Mouse (Mus musculus) neural tube, embryonic 11.5 days (tissue): Measurements from ENCODE around the gene Arhgap18. TPM values are rescaled to one million over a fixed set of nuclear protein-coding genes. Genes with fewer than 3 reads are reported as not detected.
A peak's percentile ranks its signal among the peaks of the same experiment; 100 is the strongest.

Experiments used
- ATAC-seq: fragments of 200-750 bp; cut with Nextera tagmentation; 2 replicates; pipeline ENCODE4 v1.8.0; 2017; ENCODE audit warnings: moderate number of reproducible peaks, mild to moderate bottlenecking, moderate TSS enrichment, moderate library complexity; ENCODE audit not compliant: insufficient read depth, low FRiP score, low TSS enrichment
- DNase-seq: peaks from one replicate; pipeline ENCODE4 v3.0.0-alpha.2; 2015; ENCODE audit warnings: low spot score
- H3K27ac ChIP-seq: fragments of 300-500 bp; sonication (generic); 2 replicates; pipeline ENCODE4 v1.5.1; 2014; ENCODE audit warnings: low read depth, mild to moderate bottlenecking, low read length
- H3K27me3 ChIP-seq: fragments of 300-500 bp; sonication (generic); 2 replicates; pipeline ENCODE4 v1.6.1; 2014; ENCODE audit warnings: mild to moderate bottlenecking, low read length, mixed read lengths; ENCODE audit not compliant: control insufficient read depth, insufficient read depth
- H3K36me3 ChIP-seq: fragments of 300-500 bp; sonication (generic); 2 replicates; pipeline ENCODE4 v1.6.1; 2014; ENCODE audit warnings: mild to moderate bottlenecking, low read length, moderate library complexity, mixed read lengths; ENCODE audit not compliant: control insufficient read depth, insufficient read depth
- H3K4me1 ChIP-seq: fragments of 300-500 bp; sonication (generic); 2 replicates; pipeline ENCODE4 v1.6.1; 2014; ENCODE audit warnings: low read length, mixed read lengths; ENCODE audit not compliant: control insufficient read depth, insufficient read depth
- H3K4me2 ChIP-seq: fragments of 300-500 bp; sonication (generic); 2 replicates; pipeline ENCODE4 v1.6.1; 2014; ENCODE audit warnings: low read depth, mild to moderate bottlenecking, moderate library complexity
- H3K4me3 ChIP-seq: fragments of 300-500 bp; sonication (generic); 2 replicates; pipeline ENCODE4 v1.5.1; 2014; ENCODE audit warnings: low read depth, low read length
- H3K9ac ChIP-seq: fragments of 300-500 bp; sonication (generic); 2 replicates; pipeline ENCODE4 v1.6.1; 2014; ENCODE audit warnings: mild to moderate bottlenecking, low read length
- H3K9me3 ChIP-seq: fragments of 300-500 bp; sonication (generic); 2 replicates; pipeline ENCODE4 v1.6.1; 2016; ENCODE audit warnings: low read length; ENCODE audit not compliant: control insufficient read depth
- WGBS: fragments of 180-500 bp; shearing (Covaris S2); extraction: QIAGEN DNeasy Blood & Tissue Kit; methylation state at CpG from one replicate; pipeline ENCODE4 v1.1.7; 2014; 5-methylcytosine and 5-hydroxymethylcytosine counted together
- polyA plus RNA-seq: library from polyadenylated mRNA; unstranded; fragments of >200 nt; fragmentation: Nextera tagmentation; extraction: Ambion mirVana; gene quantifications from 2 replicates; pipeline ENCODE4 v1.2.1, GENCODE M21; 2014

The Arhgap18 gene
- polyA plus RNA-seq, 1 experiment from 2014 or later, result 11.0 TPM

- Histone ChIP-seq H3K36me3 (no peaks in the 10 kb centered on the region), H3K9me3 (no peaks in the 10 kb centered on the region), H3K4me3 (no peak overlapping the region), H3K4me1 (no peaks in the 10 kb centered on the region), H3K27me3 (no peaks in the 10 kb centered on the region), H3K9ac (no peak overlapping the region), H3K27ac (no peak overlapping the region), H3K4me2 (no peak overlapping the region)
- 86% methylated on average over 7 of the region's 7 CpGs for WGBS
- DNase-seq (no peak), ATAC-seq (no peak)
Observed at GRCm38 (mm10) chr10:26810059-26810458, 56.8 kb downstream of the Arhgap18 start.

- no peak for ATAC-seq
- no peak for DNase-seq
- Histone ChIP-seq H3K4me3 (no peak overlapping the region), H3K9me3 (no peaks in the 10 kb centered on the region), H3K36me3 (no peaks in the 10 kb centered on the region), H3K4me1 (no peaks in the 10 kb centered on the region), H3K4me2 (no peak overlapping the region), H3K27ac (no peak overlapping the region), H3K9ac (no peak overlapping the region), H3K27me3 (no peaks in the 10 kb centered on the region)
- 80% methylated on average over 5 of the region's 5 CpGs for WGBS
Observed at GRCm38 (mm10) chr10:26810810-26811209, 57.6 kb downstream of the Arhgap18 start.

- Histone ChIP-seq H3K4me1 (no peaks in the 10 kb centered on the region), H3K4me3 (no peak overlapping the region), H3K27me3 (no peaks in the 10 kb centered on the region), H3K9me3 (no peaks in the 10 kb centered on the region), H3K4me2 (no peak overlapping the region), H3K27ac (no peak overlapping the region), H3K9ac (no peak overlapping the region), H3K36me3 (no peaks in the 10 kb centered on the region)
- ATAC-seq (no peak), DNase-seq (no peak)
- WGBS, result 80% methylated on average over 4 of the region's 4 CpGs
Observed at GRCm38 (mm10) chr10:26811342-26811741, 58.1 kb downstream of the Arhgap18 start.

- DNase-seq (no peak), ATAC-seq (no peak)
- no peak overlapping the region for H3K4me2 ChIP-seq
- no peaks in the 10 kb centered on the region for H3K36me3 ChIP-seq
- no peaks in the 10 kb centered on the region for H3K4me1 ChIP-seq
- no peaks in the 10 kb centered on the region for H3K9me3 ChIP-seq
- H3K4me3 ChIP-seq, result no peak overlapping the region
- H3K27me3 ChIP-seq, result no peaks in the 10 kb centered on the region
- no peak overlapping the region for H3K27ac ChIP-seq
- H3K9ac ChIP-seq, result no peak overlapping the region
- 93% methylated on average over 8 of the region's 8 CpGs for WGBS
Observed at GRCm38 (mm10) chr10:26815646-26816045, 62.4 kb downstream of the Arhgap18 start.

- no peaks in the 10 kb centered on the region for H3K9me3 ChIP-seq
- no peak overlapping the region for H3K4me3 ChIP-seq
- no peaks in the 10 kb centered on the region for H3K36me3 ChIP-seq
- ATAC-seq (no peak), DNase-seq (no peak)
- no peaks in the 10 kb centered on the region for H3K27me3 ChIP-seq
- H3K4me2 ChIP-seq, result no peak overlapping the region
- H3K27ac ChIP-seq, result no peak overlapping the region
- H3K9ac ChIP-seq, result no peak overlapping the region
- H3K4me1 ChIP-seq, result no peaks in the 10 kb centered on the region
Observed at GRCm38 (mm10) chr10:26820326-26820725, 67.1 kb downstream of the Arhgap18 start.

GRCm38 (mm10) chr10:26820936-26821335, 67.7 kb downstream of the Arhgap18 start:
- Histone ChIP-seq H3K36me3 (no peaks in the 10 kb centered on the region), H3K9ac (no peak overlapping the region), H3K9me3 (no peaks in the 10 kb centered on the region), H3K4me3 (no peak overlapping the region), H3K27ac (no peak overlapping the region), H3K4me2 (no peak overlapping the region), H3K27me3 (no peaks in the 10 kb centered on the region), H3K4me1 (no peaks in the 10 kb centered on the region)
- 83% methylated on average over 1 of the region's 1 CpGs for WGBS
- no peak for DNase-seq
- no peak for ATAC-seq

GRCm38 (mm10) chr10:26823997-26824396, 70.8 kb downstream of the Arhgap18 start:
- Histone ChIP-seq H3K4me1 (no peaks in the 10 kb centered on the region), H3K27ac (no peak overlapping the region), H3K9ac (no peak overlapping the region), H3K36me3 (no peaks in the 10 kb centered on the region), H3K27me3 (no peaks in the 10 kb centered on the region), H3K9me3 (no peaks in the 10 kb centered on the region), H3K4me3 (no peak overlapping the region), H3K4me2 (no peak overlapping the region)
- ATAC-seq (no peak), DNase-seq (no peak)
- 63% methylated on average over 5 of the region's 5 CpGs for WGBS

- H3K4me1 ChIP-seq, result no peaks in the 10 kb centered on the region
- 81% methylated on average over 8 of the region's 8 CpGs for WGBS
- DNase-seq, result no peak
Observed at GRCm38 (mm10) chr10:26825246-26825889, 72.1 kb downstream of the Arhgap18 start.

GRCm38 (mm10) chr10:26827315-26827714, 74.1 kb downstream of the Arhgap18 start:
- no peaks in the 10 kb centered on the region for H3K4me1 ChIP-seq
- ATAC-seq, result peak; percentile 54
- WGBS, result 45% methylated on average over 5 of the region's 5 CpGs

More at GRCm38 (mm10) chr10:26825246-26825889, 72.1 kb downstream of the Arhgap18 start:
- Histone ChIP-seq H3K27me3 (no peaks in the 10 kb centered on the region), H3K9ac (no peak overlapping the region), H3K4me3 (no peak overlapping the region), H3K27ac (no peak overlapping the region), H3K4me2 (no peak overlapping the region), H3K36me3 (no peaks in the 10 kb centered on the region), H3K9me3 (no peaks in the 10 kb centered on the region)
- no peak for ATAC-seq

More at GRCm38 (mm10) chr10:26827315-26827714, 74.1 kb downstream of the Arhgap18 start:
- Histone ChIP-seq H3K27ac (no peak overlapping the region), H3K27me3 (no peaks in the 10 kb centered on the region), H3K9ac (no peak overlapping the region), H3K4me2 (no peak overlapping the region), H3K4me3 (no peak overlapping the region), H3K9me3 (no peaks in the 10 kb centered on the region), H3K36me3 (no peaks in the 10 kb centered on the region)
- peak; percentile 31 for DNase-seq
